Mouse (Mus musculus) ovary, adult 10 weeks (tissue): ENCODE measurements around the gene Dntt. TPM values are rescaled to one million over a fixed set of nuclear protein-coding genes. Genes with fewer than 3 reads are reported as not detected.

Experiments
- polyA plus RNA-seq: library from polyadenylated mRNA; stranded (reverse); fragments of 350-450 nt; fragmentation: Illumina TruSeq; extraction: RNeasy Lipid Tissue Mini Kit (QIAGEN cat#74804); gene quantifications from one replicate; pipeline ENCODE4 v1.2.3, GENCODE M21; 2014

Dntt gene
- polyA plus RNA-seq, result not detected

DNA sequence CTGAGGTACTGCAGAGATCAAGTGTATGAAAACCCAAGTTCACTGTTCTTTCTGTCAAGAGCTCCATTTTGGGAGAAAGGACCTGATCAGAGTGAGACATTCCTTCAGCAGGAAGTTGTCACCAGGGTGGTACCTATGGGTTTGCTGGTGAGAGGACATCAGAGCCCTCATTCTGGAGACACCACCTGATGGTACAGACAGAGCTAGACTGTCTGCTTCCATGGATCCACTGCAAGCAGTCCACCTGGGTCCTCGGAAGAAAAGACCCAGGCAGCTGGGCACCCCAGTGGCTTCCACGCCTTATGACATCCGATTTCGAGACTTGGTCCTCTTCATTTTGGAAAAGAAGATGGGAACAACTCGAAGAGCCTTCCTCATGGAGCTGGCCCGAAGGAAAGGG, at the start of gene Dntt:
Gene Dntt, plus strand, starts transcription at position 57 of the 400 bp plus-strand sequence.

DNA sequence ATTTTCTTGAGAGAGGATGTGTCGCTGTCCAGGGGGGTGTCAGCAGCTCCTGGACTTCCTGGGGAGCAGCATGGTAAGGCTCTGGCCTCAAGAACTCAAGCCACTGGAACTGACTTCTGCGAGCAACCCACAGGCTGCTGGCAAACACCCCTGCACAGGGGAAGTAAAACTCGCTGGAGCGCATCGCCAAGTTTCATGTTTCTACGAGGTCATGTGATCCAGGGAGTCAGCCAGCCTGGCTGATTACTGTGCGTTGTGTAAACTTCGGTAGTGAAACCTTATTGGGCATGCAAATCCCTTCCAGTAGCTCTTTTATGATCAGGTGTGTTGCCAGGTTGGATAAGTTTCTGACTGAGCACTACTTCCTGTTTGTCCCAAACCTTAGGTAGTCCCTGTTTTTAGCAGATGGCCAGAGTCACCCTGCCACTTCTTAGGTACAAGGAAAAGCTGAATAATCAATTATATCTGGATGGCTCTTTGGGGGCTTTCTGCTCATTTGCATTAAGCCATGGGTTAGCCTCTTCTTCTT, 35.0 kb upstream of the Dntt start, which contains the start of gene Blnk:
Gene Blnk, minus strand, starts transcription at position 479 of the 529 bp plus-strand sequence.

DNA sequence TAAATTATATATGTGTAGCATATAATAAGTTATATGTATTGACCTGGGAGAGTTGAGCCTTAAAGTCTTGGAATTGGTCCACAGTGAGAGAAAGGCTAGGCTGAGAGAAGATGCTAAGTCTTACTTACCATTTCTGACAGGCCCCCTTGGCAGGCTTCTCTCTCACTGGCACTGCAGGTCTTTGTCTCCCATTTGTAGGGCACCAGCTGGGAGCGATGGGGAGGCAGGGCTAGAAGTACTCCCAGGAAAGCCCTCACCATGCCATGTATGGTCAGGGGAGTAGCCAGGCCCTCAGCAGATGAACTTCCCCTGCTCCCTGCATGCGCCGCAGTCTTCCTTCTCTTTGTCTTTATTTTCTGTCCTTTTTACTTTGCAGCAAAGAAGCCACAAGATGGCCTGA, 47.8 kb downstream of the Dntt start, which contains the start of gene Opalin:
Gene Opalin, minus strand, starts transcription at position 208 of the 400 bp plus-strand sequence.

Other genes with a start within 250 kb of the Dntt start
- 12.9 TPM for gene Ccnj, start 198.0 kb upstream of the Dntt start, polyA plus RNA-seq
- 71.2 TPM for gene Zfp518a, start 134.6 kb upstream of the Dntt start, polyA plus RNA-seq
- gene Blnk, start 34.7 kb upstream of the Dntt start, polyA plus RNA-seq, result 5.9 TPM
- gene Opalin, start 47.8 kb downstream of the Dntt start, polyA plus RNA-seq, result not detected
- not detected for gene Tll2, start 177.6 kb downstream of the Dntt start, polyA plus RNA-seq
- gene Tm9sf3, start 234.7 kb downstream of the Dntt start, polyA plus RNA-seq, result 1,025 TPM